16 mouse cellular contexts compared by ENCODE assay signal in genomic region chr5:79900713-79901112, GRCm38 (mm10).
"Had no signal": no experiment of that assay in that cellular context is flagged by ENCODE, and none has a peak within 500 bp of the region (broad histone marks: within the 10 kb centered on the region; RNA-seq: fewer than 3 reads in every experiment).

No protein-coding gene starts in this region.

- H3K9ac ChIP-seq: liver, embryonic 13.5 days; midbrain, embryonic 13.5 days; neural tube, embryonic 13.5 days had no signal

- H3K27ac ChIP-seq: left cerebral cortex, adult 2 months; liver, embryonic 13.5 days; macrophage; midbrain, embryonic 10.5 days; midbrain, embryonic 13.5 days; neural tube, embryonic 13.5 days had no signal

- DNase-seq: kidney, adult 8-10 months; kidney, postnatal 14 days; kidney, postnatal 4 days; layer of hippocampus, postnatal 36 days; liver, embryonic 13.5 days; lung, adult 2 months; lung, postnatal 14 days; thymus, postnatal 25 days had no signal

- H3K36me3 ChIP-seq: liver, embryonic 13.5 days; midbrain, embryonic 10.5 days; midbrain, embryonic 13.5 days; neural tube, embryonic 13.5 days had no signal

- H3K9me3 ChIP-seq: liver, embryonic 13.5 days; megakaryocyte, embryonic 14.5 days; midbrain, embryonic 10.5 days; midbrain, embryonic 13.5 days; neural tube, embryonic 13.5 days had no signal

- H3K4me2 ChIP-seq: liver, embryonic 13.5 days; midbrain, embryonic 13.5 days; neural tube, embryonic 13.5 days had no signal

- H3K27me3 ChIP-seq: liver, embryonic 13.5 days; megakaryocyte, embryonic 14.5 days; midbrain, embryonic 13.5 days; neural tube, embryonic 13.5 days had no signal

- H3K4me3 ChIP-seq: left cerebral cortex, adult 2 months; liver, embryonic 13.5 days; megakaryocyte, embryonic 14.5 days; midbrain, embryonic 10.5 days; midbrain, embryonic 13.5 days; myocyte; neural tube, embryonic 13.5 days had no signal

- ATAC-seq: midbrain, embryonic 13.5 days; midbrain, embryonic 16.5 days had no signal

- H3K4me1 ChIP-seq: liver, embryonic 13.5 days; megakaryocyte, embryonic 14.5 days; midbrain, embryonic 10.5 days; midbrain, embryonic 13.5 days; neural tube, embryonic 13.5 days had no signal
